Mouse (Mus musculus): Measurements from ENCODE around the gene Card10. TPM values are rescaled to one million over a fixed set of nuclear protein-coding genes. Genes with fewer than 3 reads are reported as not detected.
A peak's percentile ranks its signal among the peaks of the same experiment; 100 is the strongest.

Gene Card10
- polyA plus RNA-seq, 1 experiment = 28.3 TPM

DNA sequence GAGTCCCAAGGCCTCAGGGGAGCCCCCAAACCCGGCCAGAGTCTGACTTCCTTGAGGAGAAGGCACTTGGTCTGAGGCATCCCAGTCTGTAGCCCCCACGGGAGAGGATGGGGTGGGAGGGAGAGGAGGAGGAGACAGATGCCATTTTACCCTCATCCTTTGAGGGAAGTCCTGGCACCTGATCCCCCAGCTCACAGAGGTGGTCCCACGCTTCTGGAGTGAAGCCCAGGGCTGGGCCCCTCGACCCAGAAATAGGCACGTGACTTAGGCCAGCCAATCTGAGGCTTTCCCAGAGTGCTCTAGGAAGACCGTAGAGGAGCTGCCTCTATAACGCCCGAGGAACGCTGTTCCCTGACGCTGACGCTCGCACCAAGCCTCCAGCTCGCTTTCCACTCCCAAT, 41.7 kb downstream of the Card10 start:
- Histone ChIP-seq H3K4me3 (ENCODE audit: low read depth, low read length) (no peak overlapping the region), H3K36me3 (ENCODE audit: control insufficient read depth, insufficient read depth, low read length) (no peaks in the 10 kb centered on the region), H3K27ac (ENCODE audit: insufficient read depth, low read depth, low read length) (no peak overlapping the region), H3K27me3 (ENCODE audit: control insufficient read depth, insufficient read depth, low read length) (no peaks in the 10 kb centered on the region), H3K4me1 (ENCODE audit: control insufficient read depth, insufficient read depth, insufficient read length, low read length) (peaks cover 6% of the 10 kb centered on the region)
- 79% methylated on average over 13 of the region's 13 CpGs for WGBS
- TF ChIP-seq CTCF (IDR thresholded peaks at IDR 0.05; ENCODE audit: extremely low read depth, insufficient read length, insufficient replicate concordance, low read depth, low read length) = no peak

DNA sequence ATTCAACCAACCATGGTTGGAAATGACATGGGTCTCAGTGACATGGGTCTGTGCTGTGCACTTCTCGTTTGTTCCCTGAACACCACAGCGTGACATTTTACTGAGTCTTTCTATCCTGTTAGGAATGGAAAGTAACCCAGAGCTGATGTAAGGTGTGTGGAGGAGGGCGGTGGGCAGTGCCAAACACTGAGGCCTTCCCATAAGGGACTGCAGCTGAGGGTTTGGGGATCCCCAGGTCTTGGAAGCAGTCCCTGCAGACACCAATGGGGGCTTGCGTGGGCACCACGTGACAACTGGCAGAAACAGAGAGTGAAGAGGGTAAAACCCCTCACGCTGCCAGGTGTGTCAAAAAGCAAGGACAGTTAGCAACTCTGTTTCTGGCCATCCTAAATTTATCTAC, 44.7 kb downstream of the Card10 start:
- TF ChIP-seq POLR2A (IDR thresholded peaks at IDR 0.05; ENCODE audit: low read depth, low read length) = no peak
- no peak for TF ChIP-seq CTCF (IDR thresholded peaks at IDR 0.05; ENCODE audit: extremely low read depth, insufficient read length, insufficient replicate concordance, low read depth, low read length)
- 90% methylated on average over 6 of the region's 6 CpGs for WGBS
- no peaks in the 10 kb centered on the region for H3K27me3 ChIP-seq (ENCODE audit: control insufficient read depth, insufficient read depth, low read length)

GRCm38 (mm10) chr15:78755966-78756725, 46.7 kb downstream of the Card10 start:
- Histone ChIP-seq H3K36me3 (ENCODE audit: control insufficient read depth, insufficient read depth, low read length) (no peaks in the 10 kb centered on the region), H3K27ac (ENCODE audit: insufficient read depth, low read depth, low read length) (no peak overlapping the region), H3K4me3 (ENCODE audit: low read depth, low read length) (0 out of 2 replicates have a peak overlapping the region, but pooled peaks have one; percentile 6), H3K4me1 (ENCODE audit: control insufficient read depth, insufficient read depth, insufficient read length, low read length) (peaks cover 10% of the 10 kb centered on the region), H3K27me3 (ENCODE audit: control insufficient read depth, insufficient read depth, low read length) (no peaks in the 10 kb centered on the region)
- TF ChIP-seq POLR2A (IDR thresholded peaks at IDR 0.05; ENCODE audit: low read depth, low read length) (no peak), CTCF (IDR thresholded peaks at IDR 0.05; ENCODE audit: extremely low read depth, insufficient read length, insufficient replicate concordance, low read depth, low read length) (no peak)
- 48% methylated on average over 12 of the region's 12 CpGs for WGBS

More for the DNA sequence above, 44.7 kb downstream of the Card10 start:
- Histone ChIP-seq H3K4me1 (ENCODE audit: control insufficient read depth, insufficient read depth, insufficient read length, low read length) (peaks cover 10% of the 10 kb centered on the region), H3K36me3 (ENCODE audit: control insufficient read depth, insufficient read depth, low read length) (no peaks in the 10 kb centered on the region), H3K27ac (ENCODE audit: insufficient read depth, low read depth, low read length) (no peak overlapping the region), H3K4me3 (ENCODE audit: low read depth, low read length) (no peak overlapping the region)

DNA sequence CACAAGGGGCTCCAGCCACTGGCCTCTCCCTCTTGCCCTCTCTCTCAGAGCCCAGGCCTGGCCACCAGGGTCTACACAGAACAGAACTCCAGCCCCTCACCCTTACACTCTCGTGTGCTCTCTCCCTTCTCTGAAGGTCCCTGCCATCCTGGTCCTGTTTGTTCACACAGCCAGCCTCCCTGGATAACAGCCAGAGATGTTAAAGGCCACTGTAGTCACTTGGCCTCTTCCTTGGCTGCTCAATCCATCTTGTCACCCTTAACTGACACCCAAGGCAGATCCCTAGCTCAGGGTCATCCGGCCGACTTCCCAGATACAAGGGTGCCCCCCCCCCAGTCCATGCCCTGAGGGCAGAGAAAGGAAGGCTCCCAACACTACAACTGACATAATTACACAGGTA, 47.6 kb downstream of the Card10 start:
- Histone ChIP-seq H3K4me1 (ENCODE audit: control insufficient read depth, insufficient read depth, insufficient read length, low read length) (peaks cover 10% of the 10 kb centered on the region), H3K4me3 (ENCODE audit: low read depth, low read length) (no peak overlapping the region), H3K27me3 (ENCODE audit: control insufficient read depth, insufficient read depth, low read length) (no peaks in the 10 kb centered on the region), H3K27ac (ENCODE audit: insufficient read depth, low read depth, low read length) (no peak overlapping the region), H3K36me3 (ENCODE audit: control insufficient read depth, insufficient read depth, low read length) (no peaks in the 10 kb centered on the region)
- WGBS = 48% methylated on average over 3 of the region's 3 CpGs
- TF ChIP-seq POLR2A (IDR thresholded peaks at IDR 0.05; ENCODE audit: low read depth, low read length) (no peak), CTCF (IDR thresholded peaks at IDR 0.05; ENCODE audit: extremely low read depth, insufficient read length, insufficient replicate concordance, low read depth, low read length) (no peak)

- Histone ChIP-seq H3K27ac (ENCODE audit: insufficient read depth, low read depth, low read length) (no peak overlapping the region), H3K27me3 (ENCODE audit: control insufficient read depth, insufficient read depth, low read length) (no peaks in the 10 kb centered on the region), H3K4me1 (ENCODE audit: control insufficient read depth, insufficient read depth, insufficient read length, low read length) (peaks cover 11% of the 10 kb centered on the region), H3K36me3 (ENCODE audit: control insufficient read depth, insufficient read depth, low read length) (no peaks in the 10 kb centered on the region), H3K4me3 (ENCODE audit: low read depth, low read length) (no peak overlapping the region)
- WGBS = 69% methylated on average over 5 of the region's 5 CpGs
- no peak for TF ChIP-seq POLR2A (IDR thresholded peaks at IDR 0.05; ENCODE audit: low read depth, low read length)
- TF ChIP-seq CTCF (IDR thresholded peaks at IDR 0.05; ENCODE audit: extremely low read depth, insufficient read length, insufficient replicate concordance, low read depth, low read length) = no peak
Measured at GRCm38 (mm10) chr15:78754144-78754543, 48.7 kb downstream of the Card10 start.

GRCm38 (mm10) chr15:78752991-78753390, 49.9 kb downstream of the Card10 start:
- no peak for TF ChIP-seq POLR2A (IDR thresholded peaks at IDR 0.05; ENCODE audit: low read depth, low read length)
- TF ChIP-seq CTCF (IDR thresholded peaks at IDR 0.05; ENCODE audit: extremely low read depth, insufficient read length, insufficient replicate concordance, low read depth, low read length) = no peak
- Histone ChIP-seq H3K27ac (ENCODE audit: insufficient read depth, low read depth, low read length) (no peak overlapping the region), H3K4me3 (ENCODE audit: low read depth, low read length) (no peak overlapping the region), H3K4me1 (ENCODE audit: control insufficient read depth, insufficient read depth, insufficient read length, low read length) (peaks cover 11% of the 10 kb centered on the region), H3K27me3 (ENCODE audit: control insufficient read depth, insufficient read depth, low read length) (no peaks in the 10 kb centered on the region), H3K36me3 (ENCODE audit: control insufficient read depth, insufficient read depth, low read length) (no peaks in the 10 kb centered on the region)

- no peaks in the 10 kb centered on the region for H3K27me3 ChIP-seq (ENCODE audit: control insufficient read depth, insufficient read depth, low read length)
- no peaks in the 10 kb centered on the region for H3K36me3 ChIP-seq (ENCODE audit: control insufficient read depth, insufficient read depth, low read length)
- no peak overlapping the region for H3K27ac ChIP-seq (ENCODE audit: insufficient read depth, low read depth, low read length)
- H3K4me3 ChIP-seq (ENCODE audit: low read depth, low read length) = no peak overlapping the region
- TF ChIP-seq CTCF (IDR thresholded peaks at IDR 0.05; ENCODE audit: extremely low read depth, insufficient read length, insufficient replicate concordance, low read depth, low read length) = no peak
- H3K4me1 ChIP-seq (ENCODE audit: control insufficient read depth, insufficient read depth, insufficient read length, low read length) = peaks cover 2% of the 10 kb centered on the region; the same call in 1 of the 2 replicates
- WGBS = 34% methylated on average over 6 of the region's 6 CpGs
Measured at GRCm38 (mm10) chr15:78750608-78751350, 52.1 kb downstream of the Card10 start.

Measured in small intestine, adult 2 months (tissue).